Mouse (Mus musculus) embryo, embryonic 10.5 days (tissue): ENCODE measurements around the gene Tapt1.

Experiments
- DNase-seq: peaks from one replicate; pipeline ENCODE4 v3.0.0-alpha.2; 2015; ENCODE audit warnings: low spot score

Gene Tapt1

GRCm38 (mm10) chr5:44226521-44227461 lies at the start of gene Tapt1:
Gene Tapt1 (minus strand): TSS chr5:44226626.
- peak; percentile 84 for DNase-seq

- DNase-seq: no peak
Measured at GRCm38 (mm10) chr5:44271564-44271963, 45.1 kb upstream of the Tapt1 start.

- DNase-seq: peak; percentile 56
Measured at GRCm38 (mm10) chr5:44268524-44268923, 42.1 kb upstream of the Tapt1 start.

- DNase-seq: no peak
Measured at GRCm38 (mm10) chr5:44261691-44262090, 35.3 kb upstream of the Tapt1 start.

GRCm38 (mm10) chr5:44261172-44261571 lies 34.7 kb upstream of the Tapt1 start:
- DNase-seq: no peak

DNA sequence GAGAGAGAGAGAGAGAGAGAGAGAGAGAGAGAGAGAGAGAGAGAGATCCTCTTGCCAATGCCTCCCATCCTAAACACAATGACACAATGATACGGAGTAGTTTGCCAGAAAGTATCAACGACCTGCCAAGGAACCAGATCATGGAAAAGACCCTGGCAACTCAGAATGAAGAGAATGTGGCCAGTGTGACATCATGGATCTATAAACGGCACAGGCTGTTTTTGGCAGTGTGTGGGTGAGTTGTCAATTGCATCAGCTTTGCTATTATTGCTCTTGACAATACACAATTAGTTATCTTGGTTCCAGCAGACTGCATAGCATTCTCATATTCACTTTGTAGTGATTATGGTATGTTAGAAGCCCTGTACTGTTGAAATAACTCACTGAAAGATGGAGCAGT lies 33.3 kb upstream of the Tapt1 start:
- no peak for DNase-seq

DNA sequence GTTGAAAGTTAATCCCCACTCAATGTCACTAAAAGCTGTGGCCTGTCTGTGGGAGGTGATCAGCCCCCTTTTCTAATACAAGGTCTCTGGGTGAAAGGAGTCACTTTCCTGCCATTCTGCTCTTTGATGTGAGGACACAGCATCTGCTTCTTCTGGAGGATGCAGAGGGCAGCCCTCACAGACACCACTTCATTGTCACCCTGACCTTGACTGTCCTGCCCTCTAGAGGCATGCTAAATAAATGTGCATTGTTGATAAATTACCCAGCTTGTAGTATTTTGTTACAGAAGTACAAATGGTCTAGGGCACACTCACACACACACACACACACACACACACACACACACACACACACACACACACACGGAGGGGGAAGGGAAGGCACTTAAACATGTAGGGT lies 31.7 kb upstream of the Tapt1 start:
- DNase-seq: peak; percentile 18

DNA sequence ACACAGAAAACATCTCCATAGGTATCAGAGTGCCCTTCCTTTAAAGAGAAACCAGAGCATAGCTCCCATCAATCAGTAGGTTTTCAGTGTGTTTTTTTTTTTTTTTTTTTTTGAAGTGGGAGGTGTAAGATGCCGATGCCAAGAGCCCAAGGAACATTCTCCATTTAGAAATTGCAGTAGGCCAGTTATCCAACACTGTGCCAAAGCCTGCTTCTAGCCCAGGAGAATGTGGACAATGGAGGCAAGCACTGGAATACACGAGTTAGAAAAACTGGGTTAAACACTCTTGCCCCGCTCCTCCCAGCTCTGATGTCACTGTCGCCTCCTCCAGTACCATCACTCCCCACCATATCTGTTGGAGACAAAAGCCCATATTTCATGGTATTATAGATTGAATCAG lies 31.0 kb upstream of the Tapt1 start:
- no peak for DNase-seq

DNA sequence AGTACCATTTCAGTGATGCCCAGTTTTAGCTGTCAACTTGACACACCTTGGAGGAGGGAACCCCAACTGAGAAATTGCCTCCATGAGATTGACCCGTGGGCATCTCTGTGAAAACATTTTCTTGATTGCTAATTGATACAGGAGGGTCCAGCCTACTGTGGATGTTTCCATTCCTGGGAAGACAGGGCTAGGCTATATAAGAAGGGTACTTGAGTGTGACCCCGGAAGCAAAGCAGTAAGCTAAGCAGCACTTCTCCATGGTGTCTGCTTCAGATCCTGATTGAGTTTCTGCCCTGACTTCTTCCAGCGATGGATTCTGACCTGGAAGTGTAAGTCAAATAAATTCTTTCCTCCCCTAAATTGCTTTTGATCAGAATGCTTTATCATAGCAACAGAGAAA lies 30.1 kb upstream of the Tapt1 start:
- no peak for DNase-seq

DNA sequence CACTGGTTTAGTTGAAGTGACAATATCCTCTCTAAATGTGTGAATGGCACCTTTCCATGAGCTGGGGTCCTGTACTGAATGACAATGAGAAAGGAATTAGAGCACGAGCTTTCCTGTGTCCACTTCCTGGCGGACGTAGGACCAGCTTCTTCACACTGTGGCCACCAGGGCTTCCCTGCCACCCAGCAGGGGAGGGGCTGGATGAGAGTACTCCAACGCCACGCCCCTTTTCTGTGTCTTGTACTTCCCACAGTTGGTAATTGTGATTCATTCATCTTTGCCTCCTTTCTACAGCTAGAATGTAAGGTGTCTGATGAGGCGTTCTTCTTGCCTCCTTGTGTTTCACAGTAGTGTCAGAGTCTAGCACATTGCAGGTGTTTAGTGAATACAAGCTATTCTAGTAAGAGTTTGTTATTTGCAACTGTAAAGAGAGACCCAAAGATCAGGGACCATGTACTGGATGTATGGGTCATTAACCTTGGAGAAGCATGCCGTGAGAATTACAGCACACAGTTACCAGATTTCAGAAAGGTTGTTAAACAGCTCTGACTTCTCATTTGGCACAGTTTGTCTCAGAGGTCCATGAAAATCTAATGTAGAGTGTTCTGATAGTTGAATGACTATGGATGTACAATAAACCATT lies 29.5 kb upstream of the Tapt1 start:
- no peak for DNase-seq

DNA sequence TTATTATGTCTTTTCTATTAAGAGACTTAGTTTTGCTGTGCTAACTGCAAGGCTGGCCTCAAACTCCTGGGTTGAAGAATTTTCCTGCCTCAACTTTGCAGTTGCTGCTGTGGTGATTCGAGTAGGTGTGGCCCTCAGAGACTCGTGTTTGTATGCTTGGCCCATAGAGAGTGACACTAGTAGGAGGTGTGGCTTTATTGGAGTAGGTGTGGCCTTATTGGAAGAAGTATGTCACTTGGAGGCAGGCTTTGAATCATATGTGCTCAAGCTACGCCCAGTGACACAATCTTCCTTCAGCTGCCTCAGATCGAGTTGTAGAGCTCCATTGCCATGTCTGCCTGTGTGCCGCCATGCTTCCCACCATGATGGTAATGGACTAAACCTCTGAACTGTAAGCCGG lies 27.0 kb upstream of the Tapt1 start:
- no peak for DNase-seq

- DNase-seq: no peak
Measured at GRCm38 (mm10) chr5:44252395-44252794, 26.0 kb upstream of the Tapt1 start.

DNA sequence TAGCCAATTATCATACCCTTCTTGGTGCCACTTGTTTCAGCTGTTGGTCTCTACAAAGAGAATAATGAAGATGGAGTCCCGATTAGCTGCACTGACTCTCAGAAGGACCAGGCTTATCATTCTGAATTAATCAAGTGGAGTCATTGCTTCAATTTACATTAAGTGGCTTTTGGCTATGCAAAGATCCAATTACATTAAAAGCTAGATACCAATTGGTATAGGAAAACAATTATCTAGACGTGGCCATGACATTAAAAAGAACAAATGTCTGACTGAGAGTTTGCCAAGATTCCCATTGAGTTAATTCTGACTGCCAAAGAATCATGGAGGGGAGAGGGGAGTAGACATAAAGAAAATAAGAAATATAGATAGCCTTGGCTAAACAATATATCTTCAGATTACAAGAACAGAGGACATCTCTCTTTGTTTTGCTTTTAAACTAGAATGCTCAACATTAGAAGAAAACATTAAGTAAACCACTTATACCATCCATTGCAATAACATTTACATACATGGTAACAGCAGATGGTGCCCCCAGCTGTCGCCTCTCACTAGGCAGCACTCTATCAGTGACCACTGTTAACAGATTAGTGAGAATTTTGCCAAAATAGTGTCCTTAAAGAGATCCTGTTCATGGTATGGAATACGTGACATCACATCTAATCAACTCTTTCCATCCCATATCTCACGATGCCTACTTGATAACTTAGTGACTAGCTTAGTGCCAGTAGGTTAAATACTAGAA lies 24.0 kb upstream of the Tapt1 start:
- DNase-seq: no peak

DNA sequence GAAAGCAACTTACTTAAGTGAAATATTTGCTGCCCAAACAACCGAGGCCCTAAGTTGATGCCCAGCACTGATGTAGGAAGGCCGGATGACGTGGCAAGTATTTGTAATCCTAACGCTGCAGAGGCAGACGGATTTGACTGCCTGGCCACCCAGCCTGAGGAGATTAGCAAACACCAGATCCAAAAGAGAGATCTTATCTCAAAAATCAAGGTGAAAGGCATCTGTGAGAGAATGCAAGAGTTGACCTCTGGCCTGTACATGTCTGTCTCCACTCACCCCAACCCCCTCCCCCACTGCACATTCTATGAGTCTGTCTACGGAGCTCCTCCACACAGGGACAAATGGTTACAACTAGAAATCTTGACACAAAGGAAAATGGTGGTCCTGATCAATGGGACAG lies 22.9 kb upstream of the Tapt1 start:
- peak; percentile 33 for DNase-seq

- DNase-seq: peak; percentile 24
Measured at GRCm38 (mm10) chr5:44246493-44247217, 20.2 kb upstream of the Tapt1 start.

- DNase-seq: no peak
Measured at GRCm38 (mm10) chr5:44244894-44245423, 18.5 kb upstream of the Tapt1 start.

- DNase-seq: no peak
Measured at GRCm38 (mm10) chr5:44242828-44243227, 16.4 kb upstream of the Tapt1 start.

GRCm38 (mm10) chr5:44241726-44242125 lies 15.3 kb upstream of the Tapt1 start:
- DNase-seq: no peak

DNA sequence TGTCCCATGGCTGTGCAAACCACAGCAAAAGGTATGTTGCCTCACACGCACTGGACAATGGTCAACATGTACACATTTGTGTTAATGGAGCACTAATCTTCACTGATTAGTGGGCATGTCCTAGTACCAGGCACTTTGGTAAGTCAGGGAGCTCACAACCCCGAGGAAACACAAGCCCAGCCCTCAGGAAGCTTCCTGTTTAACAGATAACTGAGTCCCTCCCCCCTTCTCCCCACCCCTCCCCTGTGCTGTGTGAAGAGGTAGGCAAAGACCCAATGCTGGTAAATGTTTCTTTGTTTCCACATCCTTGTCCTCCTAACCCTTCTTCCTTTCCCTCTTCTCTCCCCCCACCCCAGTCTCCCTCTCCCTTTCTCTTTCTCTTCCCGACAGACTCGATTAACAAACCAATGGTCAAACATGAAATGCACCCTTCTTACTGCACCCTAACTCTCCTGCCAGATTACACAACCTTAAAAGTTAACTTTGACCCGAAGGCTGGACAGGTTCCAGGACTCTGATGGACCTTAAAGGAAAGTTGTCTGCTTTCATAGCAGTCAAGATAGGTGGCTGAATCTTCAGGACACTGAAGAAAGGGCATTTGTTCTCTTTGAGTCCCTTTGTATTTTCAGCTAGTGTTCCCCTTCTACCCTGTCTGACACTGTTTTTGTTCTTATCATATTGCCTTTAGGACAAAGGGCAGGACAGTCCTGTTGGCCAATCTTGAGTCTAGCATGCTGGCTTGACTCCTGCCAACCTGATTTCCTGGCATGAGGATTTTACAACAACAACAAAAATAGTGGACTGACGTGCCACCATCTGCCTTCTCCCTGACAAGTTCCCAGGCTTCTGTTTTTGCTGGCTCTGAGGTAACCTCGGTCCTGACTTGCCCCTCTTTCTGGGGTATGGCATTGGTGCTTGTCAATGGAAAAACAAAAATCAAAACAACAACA lies 13.0 kb upstream of the Tapt1 start:
- no peak for DNase-seq

DNA sequence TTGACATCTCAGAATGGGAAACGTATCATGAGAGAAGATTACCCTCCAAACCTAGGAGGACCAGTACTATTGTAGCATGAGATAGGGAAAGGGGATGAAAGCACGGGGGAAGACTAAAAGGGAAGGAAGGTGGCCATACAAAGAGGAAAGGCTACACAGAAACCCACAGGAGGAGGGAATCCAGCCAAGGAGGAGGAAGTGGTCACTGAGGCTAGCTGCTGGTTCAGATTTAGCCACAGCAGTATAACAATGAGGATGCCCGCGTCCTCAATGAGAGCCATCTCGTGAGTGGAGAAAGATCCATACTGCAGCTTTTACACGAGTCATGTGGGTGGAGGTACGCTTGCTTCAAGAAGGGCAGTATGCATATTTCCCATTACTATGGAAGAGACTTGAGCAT lies 11.8 kb upstream of the Tapt1 start:
- no peak for DNase-seq

GRCm38 (mm10) chr5:44234606-44235005 lies 8.2 kb upstream of the Tapt1 start:
- no peak for DNase-seq
